Mouse (Mus musculus): ENCODE data around the gene Hydin.

Gene Hydin

GRCm38 (mm10) chr8:110440528-110440927, 173.8 kb downstream of the Hydin start:
- DNase-seq (ENCODE audit: low read depth in 2 of 2, low spot score in 2 of 2) = no peak

- no peak for DNase-seq (ENCODE audit: low read depth in 2 of 2, low spot score in 2 of 2)
Measured at GRCm38 (mm10) chr8:110444276-110444675, 177.5 kb downstream of the Hydin start.

- DNase-seq (ENCODE audit: low read depth in 2 of 2, low spot score in 2 of 2) = no peak
Measured at GRCm38 (mm10) chr8:110450463-110450862, 183.7 kb downstream of the Hydin start.

GRCm38 (mm10) chr8:110454466-110454865, 187.7 kb downstream of the Hydin start:
- no peak for DNase-seq (ENCODE audit: low read depth in 2 of 2, low spot score in 2 of 2)

- DNase-seq (ENCODE audit: low read depth in 2 of 2, low spot score in 2 of 2) = no peak
Measured at GRCm38 (mm10) chr8:110457424-110457823, 190.6 kb downstream of the Hydin start.

GRCm38 (mm10) chr8:110462627-110463208, 195.9 kb downstream of the Hydin start:
- DNase-seq (ENCODE audit: low read depth in 2 of 2, low spot score in 2 of 2) = no peak

GRCm38 (mm10) chr8:110463773-110464460, 197.1 kb downstream of the Hydin start:
- DNase-seq (ENCODE audit: low read depth in 2 of 2, low spot score in 2 of 2) = no peak

GRCm38 (mm10) chr8:110465606-110466005, 198.8 kb downstream of the Hydin start:
- no peak for DNase-seq (ENCODE audit: low read depth in 2 of 2, low spot score in 2 of 2)

- no peak for DNase-seq (ENCODE audit: low read depth in 2 of 2, low spot score in 2 of 2)
Measured at GRCm38 (mm10) chr8:110477256-110477655, 210.5 kb downstream of the Hydin start.

GRCm38 (mm10) chr8:110478576-110478975, 211.8 kb downstream of the Hydin start:
- no peak for DNase-seq (ENCODE audit: low read depth in 2 of 2, low spot score in 2 of 2)

GRCm38 (mm10) chr8:110479401-110479800, 212.6 kb downstream of the Hydin start:
- no peak for DNase-seq (ENCODE audit: low read depth in 2 of 2, low spot score in 2 of 2)

- DNase-seq (ENCODE audit: low read depth in 2 of 2, low spot score in 2 of 2) = no peak
Measured at GRCm38 (mm10) chr8:110482275-110482674, 215.5 kb downstream of the Hydin start.

- no peak for DNase-seq (ENCODE audit: low read depth in 2 of 2, low spot score in 2 of 2)
Measured at GRCm38 (mm10) chr8:110485234-110485633, 218.5 kb downstream of the Hydin start.

GRCm38 (mm10) chr8:110486020-110486419, 219.2 kb downstream of the Hydin start:
- DNase-seq (ENCODE audit: low read depth in 2 of 2, low spot score in 2 of 2) = no peak

- DNase-seq (ENCODE audit: low read depth in 2 of 2, low spot score in 2 of 2) = no peak
Measured at GRCm38 (mm10) chr8:110487644-110488043, 220.9 kb downstream of the Hydin start.

- DNase-seq (ENCODE audit: low read depth in 2 of 2, low spot score in 2 of 2) = no peak
Measured at GRCm38 (mm10) chr8:110489344-110489743, 222.6 kb downstream of the Hydin start.

- DNase-seq (ENCODE audit: low read depth in 2 of 2, low spot score in 2 of 2) = no peak
Measured at GRCm38 (mm10) chr8:110491118-110491517, 224.3 kb downstream of the Hydin start.

- no peak for DNase-seq (ENCODE audit: low read depth in 2 of 2, low spot score in 2 of 2)
Measured at GRCm38 (mm10) chr8:110496286-110496685, 229.5 kb downstream of the Hydin start.

- no peak for DNase-seq (ENCODE audit: low read depth in 2 of 2, low spot score in 2 of 2)
Measured at GRCm38 (mm10) chr8:110500253-110500652, 233.5 kb downstream of the Hydin start.

GRCm38 (mm10) chr8:110500661-110501060, 233.9 kb downstream of the Hydin start:
- DNase-seq (ENCODE audit: low read depth in 2 of 2, low spot score in 2 of 2) = no peak

- no peak for DNase-seq (ENCODE audit: low read depth in 2 of 2, low spot score in 2 of 2)
Measured at GRCm38 (mm10) chr8:110501330-110501729, 234.6 kb downstream of the Hydin start.

- no peak for DNase-seq (ENCODE audit: low read depth in 2 of 2, low spot score in 2 of 2)
Measured at GRCm38 (mm10) chr8:110502880-110503279, 236.1 kb downstream of the Hydin start.

- no peak for DNase-seq (ENCODE audit: low read depth in 2 of 2, low spot score in 2 of 2)
Measured at GRCm38 (mm10) chr8:110508766-110509165, 242.0 kb downstream of the Hydin start.
